Comparison of ENCODE assay signal across 13 mouse cellular contexts in genomic region chr14:122367252-122367868, GRCm38 (mm10).
DNase-seq lines count a peak whose midpoint lies in the region; ATAC-seq and TF ChIP-seq lines count a peak whose summit lies in the region.
"Had no signal": no experiment of that assay in that cellular context is flagged by ENCODE, and none has a peak within 500 bp of the region (broad histone marks: within the 10 kb centered on the region; RNA-seq: fewer than 3 reads in every experiment).

No protein-coding gene starts in this region.

- H3K4me2 ChIP-seq in neural tube, embryonic 12.5 days (replicated peaks): peak overlapping the region; percentile 24
- H3K4me2 ChIP-seq: liver, embryonic 12.5 days had no signal

- no peak for TF ChIP-seq CTCF in left cerebral cortex, adult 2 months (IDR thresholded peaks at IDR 0.05)

- peak; percentile 14 for DNase-seq in kidney, postnatal 10 days
- no peak for DNase-seq in kidney, postnatal 14 days
- peak; percentile 74 for DNase-seq in cerebellum, adult 11 months
- DNase-seq in cerebellum, postnatal 36 days: peak; percentile 74 to 79
- DNase-seq in left cerebral cortex, adult 2 months (ENCODE audit: extremely low spot score in 1 of 2, low spot score in 2 of 2): no peak
- no peak for DNase-seq in embryo, embryonic 10.5 days (ENCODE audit: low spot score)
- DNase-seq in spleen, adult 12 weeks (ENCODE audit: low spot score): no peak
- DNase-seq: heart, postnatal 4 days; right cerebral cortex, postnatal 25 days; thymus, postnatal 4 days had no signal

- 67% methylated on average over 28 of the region's 28 CpGs for WGBS in neural tube, embryonic 12.5 days

- H3K27ac ChIP-seq in neural tube, embryonic 12.5 days: no peak overlapping the region
- no peak overlapping the region for H3K27ac ChIP-seq in left cerebral cortex, adult 2 months
- H3K27ac ChIP-seq: liver, embryonic 12.5 days had no signal

- H3K4me3 ChIP-seq in neural tube, embryonic 12.5 days: no peak overlapping the region
- no peak overlapping the region for H3K4me3 ChIP-seq in left cerebral cortex, adult 2 months
- H3K4me3 ChIP-seq: liver, embryonic 12.5 days had no signal

- ATAC-seq in neural tube, embryonic 12.5 days (ENCODE audit: low FRiP score, low read depth): no peak
- ATAC-seq: liver, embryonic 12.5 days had no signal

- H3K9me3 ChIP-seq in neural tube, embryonic 12.5 days: no peaks in the 10 kb centered on the region
- H3K9me3 ChIP-seq: liver, embryonic 12.5 days had no signal

- no peaks in the 10 kb centered on the region for H3K36me3 ChIP-seq in neural tube, embryonic 12.5 days
- H3K36me3 ChIP-seq: liver, embryonic 12.5 days had no signal

- 0 out of 2 replicates have a peak, but pooled peaks cover 4% of the 10 kb centered on the region for H3K4me1 ChIP-seq in neural tube, embryonic 12.5 days
- H3K4me1 ChIP-seq: liver, embryonic 12.5 days had no signal

- intact Hi-C loops in left cerebral cortex, adult 2 months (cut with DNase I): no loop called here

- H3K27me3 ChIP-seq in neural tube, embryonic 12.5 days (replicated peaks): peaks cover 24% of the 10 kb centered on the region
- H3K27me3 ChIP-seq: CH12.LX; liver, embryonic 12.5 days had no signal

- H3K9ac ChIP-seq in neural tube, embryonic 12.5 days: no peak overlapping the region
- H3K9ac ChIP-seq: liver, embryonic 12.5 days had no signal

Comparison
In these comparisons a context has a peak if more than half of its experiments do, and no peak if none do; other contexts are left out.
1. DNase-seq: peak in kidney, postnatal 10 days (single experiment), cerebellum, adult 11 months (single experiment) and cerebellum, postnatal 36 days (2 of 2); none in kidney, postnatal 14 days (single experiment), left cerebral cortex, adult 2 months (0 of 2), embryo, embryonic 10.5 days (single experiment) and spleen, adult 12 weeks (single experiment).